Mouse (Mus musculus): ENCODE data around the gene Dyrk1a.

The Dyrk1a gene

DNA sequence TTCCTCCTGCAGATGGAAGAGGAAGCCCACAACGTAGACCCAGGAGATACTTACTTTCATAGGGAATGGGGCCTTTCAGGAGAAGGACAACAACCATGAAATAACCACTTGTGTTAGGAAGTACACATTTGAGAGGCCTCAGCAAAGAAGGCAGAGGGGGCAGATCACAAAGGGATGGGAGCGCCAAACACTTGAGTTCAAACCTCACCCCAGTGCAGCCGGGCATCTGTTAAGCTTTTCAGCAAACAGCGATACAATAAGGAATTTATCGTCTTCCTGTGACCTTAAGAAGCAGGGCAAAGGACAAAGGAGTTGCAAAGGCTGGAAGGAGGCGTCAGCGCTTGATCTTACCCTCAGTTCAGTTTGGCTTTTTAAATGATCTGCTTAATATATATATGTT lies 10.0 kb upstream of the Dyrk1a start:
- no peak for DNase-seq

DNA sequence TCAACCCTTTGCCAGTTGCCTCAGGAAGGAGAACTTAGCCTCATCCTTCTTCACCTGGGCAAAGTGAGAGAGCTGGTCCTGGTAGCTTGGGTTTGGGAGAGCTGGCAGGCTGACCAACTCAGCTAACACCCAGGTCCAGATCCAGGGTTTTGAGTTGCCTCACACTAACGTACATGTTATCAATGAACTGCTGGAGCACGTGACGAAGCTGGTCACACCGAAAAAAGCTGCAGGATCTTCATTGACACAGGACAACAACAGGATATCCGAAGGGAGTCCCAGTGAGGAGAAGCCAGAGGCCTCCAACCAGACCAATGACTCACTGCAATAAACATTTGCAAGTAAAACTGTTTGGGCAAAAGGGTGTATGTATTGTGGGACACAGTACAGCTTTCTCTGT lies 9.2 kb upstream of the Dyrk1a start:
- DNase-seq, result no peak

DNA sequence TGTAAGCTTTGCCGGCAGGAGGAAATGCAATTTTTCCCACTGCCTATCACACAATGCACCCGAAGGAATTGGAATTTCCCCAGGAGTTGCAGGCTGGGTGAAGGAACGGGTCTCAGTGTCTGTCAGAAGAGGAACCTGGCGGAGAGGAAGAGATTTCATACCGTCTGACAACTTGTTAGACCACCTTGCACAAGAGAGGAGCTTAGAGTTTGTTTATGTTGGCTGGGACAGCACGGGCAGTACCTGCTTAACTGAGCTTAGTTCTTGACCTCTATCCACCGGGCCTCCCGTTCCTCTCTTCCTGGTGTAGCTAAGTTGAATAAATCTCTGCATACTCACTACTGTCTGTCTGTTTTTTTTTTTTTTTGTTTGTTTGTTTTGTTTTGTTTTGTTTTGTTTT lies 3.7 kb upstream of the Dyrk1a start:
- no peak for DNase-seq

DNA sequence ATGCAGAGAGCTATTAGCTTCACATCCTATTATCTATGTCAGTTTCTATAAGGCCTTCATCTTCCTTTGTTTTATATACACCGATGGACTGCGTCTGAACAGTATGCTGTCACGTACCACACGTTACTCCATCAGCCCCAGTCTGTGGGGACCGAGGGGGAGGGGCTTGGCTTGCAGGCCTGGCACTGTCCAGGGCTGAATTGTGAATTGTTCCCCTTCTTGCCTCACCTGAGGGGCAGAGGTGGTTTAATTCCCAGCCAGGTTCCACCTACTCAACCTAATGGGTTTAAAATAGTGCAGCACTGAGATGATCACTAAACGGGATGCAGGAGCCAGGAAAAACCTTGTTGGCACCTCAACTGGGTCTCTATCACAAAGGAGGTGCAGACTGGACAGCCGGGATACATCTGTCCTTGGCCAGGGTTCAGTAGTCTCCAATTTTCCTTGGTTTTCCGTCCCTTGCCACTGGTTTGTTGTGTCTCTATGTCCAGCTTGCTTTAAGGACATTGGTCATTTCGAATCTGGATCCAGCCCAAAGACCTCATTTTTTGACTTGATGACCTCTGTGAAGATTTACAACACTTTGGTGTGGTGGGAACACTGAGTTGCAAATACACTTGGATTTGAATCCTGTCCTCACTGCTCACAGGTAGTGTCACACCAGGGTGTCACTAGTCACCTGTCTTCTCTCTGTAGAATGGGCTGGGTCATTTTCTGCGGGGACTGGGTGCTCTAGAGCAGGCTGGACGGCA lies 2.8 kb upstream of the Dyrk1a start:
- no peak for DNase-seq

DNA sequence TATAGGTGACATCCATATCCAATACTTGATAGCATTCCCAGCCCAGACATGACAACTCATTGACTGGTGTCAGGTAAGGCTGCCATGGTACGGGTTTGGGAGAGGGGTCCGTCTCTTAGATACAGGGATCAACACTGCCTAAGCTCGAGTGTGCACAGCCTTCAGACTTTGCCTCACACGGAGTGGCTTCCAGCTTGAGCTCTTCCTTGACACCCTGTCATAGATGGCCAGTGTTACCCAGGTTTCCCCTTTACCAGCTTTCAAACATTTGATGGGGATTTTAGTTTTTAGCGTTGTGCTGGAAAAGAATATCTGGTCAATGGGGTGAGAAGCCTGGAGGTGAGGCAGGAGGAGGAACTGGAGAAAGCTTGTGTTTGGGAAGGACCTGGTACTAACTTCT lies 2.1 kb upstream of the Dyrk1a start:
- no peak for DNase-seq

DNA sequence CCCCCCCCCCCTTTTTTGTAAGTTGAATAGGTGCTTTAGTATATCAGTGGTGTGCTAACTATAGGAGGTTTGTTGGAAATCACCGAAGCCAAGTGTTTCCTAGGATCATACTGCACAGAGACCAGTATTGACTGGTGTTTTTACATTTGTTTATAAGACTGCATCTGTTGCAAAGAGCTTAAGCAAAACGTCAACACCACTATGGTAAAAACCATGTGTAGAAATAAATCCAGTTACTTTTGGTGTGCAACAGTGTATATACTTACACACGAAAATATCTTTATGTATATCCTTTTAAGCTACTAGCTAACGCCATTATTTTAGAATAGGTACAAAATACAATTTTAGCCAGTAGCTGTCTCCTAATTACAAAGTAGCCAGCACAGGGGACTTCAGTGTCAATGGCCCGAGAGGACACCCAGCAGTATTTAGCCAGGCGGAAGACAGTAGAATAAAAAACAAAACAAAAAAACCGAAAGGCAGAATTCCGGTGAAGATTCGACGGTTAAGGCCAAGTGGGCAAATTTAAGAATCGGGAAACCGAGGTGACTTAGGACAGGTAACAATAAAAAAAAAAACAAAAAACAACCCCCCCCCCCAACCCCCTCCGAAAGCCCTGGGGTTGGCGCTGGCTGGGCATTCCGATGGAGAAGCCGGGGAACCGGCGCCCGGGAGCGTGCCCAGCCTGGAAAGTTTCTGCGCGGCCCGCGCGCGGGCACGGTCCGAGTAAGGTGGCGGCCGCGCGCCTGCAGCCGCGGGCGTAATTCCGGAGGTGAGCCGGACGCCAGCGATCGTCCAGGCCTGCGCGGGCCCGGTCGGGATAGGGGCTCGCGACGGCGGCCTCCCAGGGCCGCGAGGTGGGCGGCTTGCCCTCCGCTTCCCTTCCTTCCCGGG lies 1.2 kb upstream of the Dyrk1a start:
- no peak for DNase-seq

DNA sequence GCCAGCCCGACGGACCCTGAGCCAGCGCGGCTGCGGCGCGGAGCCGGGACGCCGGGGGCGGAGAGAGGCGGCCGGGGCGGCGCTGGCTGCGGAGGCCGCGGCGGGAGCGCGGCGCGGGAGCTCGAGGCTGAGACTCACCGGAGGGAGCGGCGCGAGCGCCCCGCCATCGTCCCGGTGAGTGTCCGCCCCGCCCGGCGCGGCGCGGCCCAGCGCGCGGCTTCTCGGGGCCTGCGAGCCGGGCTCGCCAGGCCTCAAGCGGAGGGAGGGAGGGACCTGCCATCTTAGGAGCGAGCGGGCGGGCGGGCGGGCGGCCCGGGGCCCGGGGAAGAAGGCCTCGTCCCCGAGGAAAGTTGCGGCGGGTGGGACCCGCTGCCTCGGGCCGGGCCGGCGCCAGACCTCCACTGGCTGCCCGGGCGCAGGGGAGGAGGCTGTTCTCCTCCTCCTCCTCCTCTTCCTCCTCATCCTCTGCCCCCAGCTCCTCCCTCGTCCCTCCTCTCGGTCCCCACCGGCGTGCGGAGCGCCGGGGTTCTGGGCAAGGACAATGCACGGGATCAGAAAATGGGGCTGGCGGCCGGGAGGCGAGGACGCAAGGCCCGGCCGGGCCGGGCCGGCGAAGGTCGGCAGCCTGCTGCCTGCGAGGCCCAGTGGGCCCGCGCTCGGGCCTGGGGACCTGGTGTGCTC lies 691 bp downstream of the Dyrk1a start:
- peak; percentile 76 for DNase-seq

DNA sequence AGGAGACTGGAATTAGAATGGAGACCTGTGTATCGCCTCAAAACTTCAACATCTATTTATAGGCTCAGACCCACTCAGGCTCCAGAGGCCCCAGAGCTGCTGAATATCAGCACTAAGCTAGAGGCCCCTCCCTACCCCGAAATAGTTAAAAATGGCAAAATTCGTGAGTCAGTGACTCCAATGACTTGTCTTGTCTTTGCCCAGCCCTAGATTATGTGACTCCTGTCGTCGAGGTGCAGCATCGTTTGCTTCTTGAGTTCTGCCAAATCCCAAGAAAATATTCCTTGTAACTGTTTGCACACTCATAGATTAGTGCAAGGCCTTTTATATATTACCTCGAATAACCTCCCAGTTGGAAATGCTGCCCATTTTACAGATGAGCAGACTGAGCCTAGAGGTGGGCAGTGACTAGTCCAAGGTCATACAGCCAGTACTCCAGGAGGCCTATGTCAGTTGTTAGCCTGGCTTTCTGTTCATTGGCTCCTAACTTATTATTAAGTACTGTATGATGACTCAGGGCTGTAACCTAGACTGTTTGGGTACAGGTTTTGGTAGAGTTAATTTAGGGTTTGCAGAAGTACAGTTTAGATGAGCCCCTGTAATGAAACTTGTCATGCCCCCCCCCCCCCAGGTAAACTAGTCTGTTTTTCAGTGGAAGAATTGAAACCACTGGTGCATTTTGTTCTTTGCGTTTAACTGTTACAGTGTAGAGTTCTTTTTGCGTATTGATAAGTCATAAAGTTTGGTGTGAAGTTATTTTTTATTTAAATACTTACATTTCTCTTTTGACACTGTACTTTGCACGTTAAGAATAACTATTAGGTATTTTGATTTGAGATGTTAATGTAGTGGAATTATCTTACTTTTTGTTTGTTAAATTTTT lies 1.5 kb downstream of the Dyrk1a start:
- no peak for DNase-seq

DNA sequence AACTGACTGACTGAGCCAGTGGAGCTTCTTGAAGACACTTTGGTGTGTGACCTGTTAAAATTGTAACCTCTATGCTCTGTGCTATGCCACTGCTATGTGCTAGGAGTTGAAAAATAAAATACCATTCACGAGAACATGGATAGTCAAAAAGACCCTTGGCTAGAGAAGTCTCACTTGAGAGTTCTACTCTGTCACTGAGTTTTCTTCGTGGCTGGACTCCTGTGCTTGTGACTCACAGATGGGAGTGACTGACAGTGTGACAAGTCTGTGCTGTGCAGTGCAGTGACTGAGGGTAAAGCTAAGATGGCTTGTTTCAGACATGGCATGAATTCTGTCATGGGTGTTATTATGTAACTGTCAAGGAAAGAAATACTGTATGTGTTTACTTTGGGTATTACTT lies 2.6 kb downstream of the Dyrk1a start:
- no peak for DNase-seq

DNA sequence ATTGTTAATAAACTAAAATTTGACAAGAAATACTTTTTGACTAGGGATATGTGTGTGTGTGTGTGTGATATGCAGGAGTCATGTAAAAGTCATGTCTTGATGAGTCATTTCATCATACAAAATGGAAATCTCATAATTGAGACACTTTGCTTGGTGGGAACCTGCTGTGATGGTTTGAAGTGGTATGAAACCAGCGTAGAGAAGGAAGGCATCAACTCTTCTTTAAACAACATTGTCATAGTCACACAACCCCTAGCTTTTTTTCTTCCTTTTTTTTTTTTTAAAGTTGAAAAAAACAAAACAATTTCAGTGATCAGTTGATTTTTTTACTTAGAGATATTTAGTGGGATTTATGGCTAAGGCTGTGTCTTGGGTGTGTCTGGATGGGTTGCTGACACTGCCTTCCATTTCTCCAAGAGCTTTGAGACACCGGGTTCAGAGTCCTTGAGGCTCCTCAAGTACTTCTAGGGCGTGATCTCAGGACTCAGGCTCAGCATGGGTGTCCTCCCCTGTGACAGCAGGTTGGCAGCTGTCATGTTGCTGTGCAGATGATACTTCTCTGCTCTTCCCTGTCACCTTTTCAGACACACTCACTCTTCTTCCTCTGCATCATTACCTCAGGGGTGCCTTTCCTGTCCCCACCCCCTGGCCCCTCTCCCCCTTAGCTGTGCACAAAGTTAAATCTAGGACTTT lies 4.4 kb downstream of the Dyrk1a start:
- no peak for DNase-seq

DNA sequence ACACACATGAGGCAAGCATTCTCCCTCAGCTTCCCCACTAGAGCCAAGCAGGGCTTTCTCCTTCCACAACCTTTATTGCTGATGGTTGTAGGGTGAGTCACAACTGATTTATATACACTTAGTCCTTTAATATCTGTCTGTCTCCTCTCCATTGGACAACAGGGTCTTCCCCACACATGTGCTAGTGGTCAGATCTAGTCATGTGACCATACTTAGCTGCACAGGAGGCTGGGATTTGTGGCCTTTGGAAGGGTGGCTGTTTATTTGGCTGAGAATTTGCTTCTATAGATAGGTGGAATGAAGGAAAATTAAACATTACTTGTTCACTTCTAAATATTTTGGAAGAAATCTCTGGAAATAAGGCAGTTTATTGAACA lies 4.9 kb downstream of the Dyrk1a start:
- DNase-seq, result no peak

DNA sequence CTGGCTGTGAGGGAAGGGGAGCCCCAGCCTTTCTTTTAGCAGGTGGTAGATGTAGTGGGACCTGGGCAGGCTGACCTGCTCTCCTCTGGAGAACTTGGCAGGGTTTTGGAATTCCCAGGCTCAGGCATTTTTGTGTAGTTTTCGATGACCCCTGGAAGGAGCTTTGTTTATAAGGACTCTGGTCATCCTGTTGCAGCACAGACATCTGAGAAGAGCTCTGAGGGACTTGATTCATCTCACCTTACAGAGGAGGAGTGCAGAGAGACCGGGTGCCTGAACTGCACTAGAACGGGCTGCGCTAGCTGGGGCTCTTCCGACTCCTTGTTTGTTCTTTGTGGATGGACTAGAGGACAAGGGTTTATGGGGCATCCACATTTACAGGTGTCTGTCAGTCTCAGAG lies 5.9 kb downstream of the Dyrk1a start:
- no peak for DNase-seq

DNA sequence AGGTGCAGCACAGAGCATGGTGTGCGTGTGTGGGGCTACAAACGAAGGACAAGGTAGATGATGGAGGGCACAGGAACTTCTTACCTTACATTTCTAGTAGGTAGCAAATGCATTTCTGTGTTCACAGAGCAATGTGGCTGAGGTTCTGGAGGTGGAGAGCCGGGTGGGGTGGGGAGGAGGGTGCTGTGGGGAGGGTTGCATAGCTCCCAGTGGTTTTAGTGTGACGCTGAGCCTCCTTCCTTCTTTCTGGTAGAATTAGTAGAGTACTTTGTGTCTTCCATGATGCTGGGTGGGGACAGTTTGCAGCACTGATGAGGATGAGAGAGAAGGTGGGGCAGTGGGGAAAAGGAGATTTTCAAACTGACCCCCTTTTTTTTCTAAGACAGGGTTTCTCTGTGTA lies 9.5 kb downstream of the Dyrk1a start:
- DNase-seq, result no peak

DNA sequence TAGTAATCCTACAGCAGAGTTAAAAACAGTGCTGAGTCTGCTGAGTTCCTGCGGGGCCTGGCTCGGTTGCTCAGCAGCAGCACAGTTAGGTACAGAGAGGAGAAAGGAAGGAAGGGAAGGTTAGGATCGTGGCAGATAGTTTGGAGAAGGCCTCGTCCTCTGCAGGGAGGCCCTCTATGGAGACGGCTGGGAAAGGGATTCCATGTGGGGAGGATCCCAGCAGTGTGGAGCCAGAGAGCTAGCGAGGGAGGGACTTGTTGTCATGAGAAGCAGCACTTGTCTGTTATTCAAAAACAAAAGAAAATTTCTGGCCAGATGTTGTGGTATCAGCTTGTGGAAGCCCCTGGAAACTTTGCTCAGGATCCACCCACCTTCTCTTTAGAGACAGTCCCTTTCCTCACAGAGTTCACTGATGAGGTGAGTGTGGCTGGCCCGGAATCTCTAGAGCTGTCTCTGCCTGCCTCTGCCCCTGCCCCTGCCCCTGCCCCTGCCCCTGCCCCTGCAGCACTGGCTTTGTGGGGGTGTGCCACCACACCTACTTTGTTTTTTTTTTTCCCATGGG lies 11.1 kb downstream of the Dyrk1a start:
- DNase-seq, result peak; percentile 57

DNA sequence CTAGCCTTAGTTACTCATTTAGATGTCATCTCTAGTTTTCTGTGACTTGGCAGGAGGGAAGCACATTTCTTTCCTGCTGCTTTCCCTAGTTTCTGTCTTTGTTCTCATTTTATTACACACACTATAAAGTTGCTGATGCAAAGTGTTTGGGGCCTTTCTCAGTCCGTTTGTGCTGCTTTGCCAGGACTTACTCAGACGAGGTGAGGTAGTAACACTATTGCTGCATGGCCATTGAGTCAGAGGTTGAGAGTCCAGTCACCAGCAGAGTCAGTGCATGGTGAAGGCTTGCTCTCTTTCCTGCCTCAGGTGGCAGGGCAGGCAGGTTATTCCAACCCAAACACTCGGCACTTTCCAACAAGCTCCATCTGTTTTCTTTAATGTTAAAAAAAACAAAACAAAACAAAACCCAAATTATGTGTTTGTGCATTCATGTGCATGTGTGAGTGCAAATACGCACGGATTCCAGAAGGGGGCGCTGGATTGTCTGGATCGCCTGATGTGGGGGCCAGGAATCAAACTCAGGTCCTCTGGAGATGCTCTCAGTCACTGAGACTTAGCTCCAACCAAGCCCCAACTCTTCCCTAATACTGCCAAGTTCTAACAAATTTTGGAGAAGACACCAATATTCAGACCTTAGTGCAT lies 16.7 kb downstream of the Dyrk1a start:
- DNase-seq, result no peak

DNA sequence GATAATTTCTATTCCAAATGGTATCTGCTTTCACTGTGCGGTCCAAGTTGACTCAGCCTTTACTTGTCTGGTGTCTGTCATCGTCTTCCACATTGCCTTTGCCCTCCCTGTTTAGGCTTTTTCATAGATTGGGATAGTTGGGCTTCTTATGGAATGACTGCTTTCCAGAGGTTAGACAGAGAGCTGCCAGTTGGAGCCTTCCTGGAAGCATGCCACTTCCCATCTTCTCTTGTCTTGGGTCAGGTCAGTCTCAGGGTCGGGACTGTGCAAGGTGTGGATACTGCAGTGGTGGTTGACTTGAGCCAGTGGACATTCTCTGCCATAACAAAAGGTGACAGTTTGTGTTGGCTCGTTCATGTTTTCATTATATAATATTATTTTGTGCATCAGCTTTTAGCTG lies 17.7 kb downstream of the Dyrk1a start:
- no peak for DNase-seq

DNA sequence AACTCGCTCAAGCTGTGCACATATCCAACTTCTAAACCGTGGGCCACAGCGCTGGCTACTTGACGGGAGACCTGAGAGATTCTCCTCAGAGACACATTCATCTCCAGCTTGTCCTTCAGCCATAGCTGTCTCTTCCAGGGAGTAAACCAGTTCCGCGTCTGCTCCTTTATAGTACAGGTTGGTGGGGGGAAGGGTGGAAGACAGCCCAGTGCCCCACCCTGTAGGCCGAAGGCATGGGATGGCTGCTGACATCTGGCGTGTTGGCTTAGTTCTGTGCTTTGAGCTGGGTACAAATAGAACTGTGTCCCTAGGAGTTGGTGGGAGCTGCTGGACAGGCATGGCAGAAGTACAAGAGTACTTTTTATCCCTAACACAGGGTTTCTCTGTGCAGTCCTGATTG lies 18.4 kb downstream of the Dyrk1a start:
- no peak for DNase-seq

DNA sequence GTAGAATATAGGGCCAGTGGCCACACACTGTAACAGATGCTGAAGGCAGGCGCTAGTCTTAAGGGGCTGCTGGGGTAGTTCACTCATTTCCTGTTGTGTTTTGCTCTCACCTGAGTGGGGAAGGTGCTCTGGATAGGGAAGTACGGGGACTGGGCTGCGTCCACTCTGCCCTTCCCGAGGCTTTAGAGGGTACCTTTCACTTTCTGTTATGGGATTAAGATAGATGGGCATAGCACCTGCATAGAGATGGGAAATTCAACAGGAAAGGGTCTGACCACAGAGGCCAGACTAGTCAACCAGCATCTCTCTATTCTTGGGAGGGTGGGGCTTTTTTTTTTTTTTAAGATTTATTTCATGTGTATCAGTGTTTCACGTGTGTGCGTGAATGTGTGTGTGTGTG lies 19.2 kb downstream of the Dyrk1a start:
- no peak for DNase-seq

DNA sequence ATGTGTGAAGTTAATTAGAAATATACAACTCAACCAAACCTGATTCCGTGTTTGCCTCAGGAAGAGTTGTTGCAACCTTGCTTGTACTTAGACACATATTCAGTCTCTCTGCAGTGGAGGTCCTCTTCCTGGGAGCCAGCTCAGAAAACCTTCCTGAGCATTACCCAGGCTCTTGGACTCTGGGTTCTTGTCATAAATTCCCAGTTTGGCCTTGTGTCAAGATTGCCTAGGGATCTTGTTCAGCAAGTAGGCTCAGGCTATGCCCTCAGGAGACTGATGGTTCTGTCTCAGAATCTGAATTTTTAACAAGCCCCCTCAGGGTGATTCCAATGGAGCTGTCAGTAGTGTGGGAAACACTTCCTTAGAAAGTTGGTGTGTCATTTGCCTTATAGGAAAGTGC lies 19.8 kb downstream of the Dyrk1a start:
- DNase-seq, result no peak

DNA sequence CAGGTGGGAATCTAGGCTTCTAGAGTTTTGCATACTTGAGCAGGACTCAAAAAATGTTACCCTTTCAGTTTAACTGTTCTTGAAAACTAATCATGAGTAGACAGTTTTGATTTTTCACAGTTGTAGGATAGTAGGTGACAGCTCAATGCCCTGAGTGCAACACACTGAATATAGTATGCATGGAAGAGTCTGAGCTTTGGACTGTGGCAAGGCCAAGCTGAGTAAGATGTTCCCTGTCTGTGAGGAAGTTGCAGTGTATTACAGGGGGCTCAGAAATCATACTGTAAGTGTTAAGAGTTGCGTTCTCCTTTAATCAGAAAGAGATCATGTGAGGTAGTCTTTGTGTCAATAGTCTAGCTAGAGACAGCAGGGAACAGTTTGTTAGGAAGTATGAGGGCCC lies 20.4 kb downstream of the Dyrk1a start:
- DNase-seq, result no peak

DNA sequence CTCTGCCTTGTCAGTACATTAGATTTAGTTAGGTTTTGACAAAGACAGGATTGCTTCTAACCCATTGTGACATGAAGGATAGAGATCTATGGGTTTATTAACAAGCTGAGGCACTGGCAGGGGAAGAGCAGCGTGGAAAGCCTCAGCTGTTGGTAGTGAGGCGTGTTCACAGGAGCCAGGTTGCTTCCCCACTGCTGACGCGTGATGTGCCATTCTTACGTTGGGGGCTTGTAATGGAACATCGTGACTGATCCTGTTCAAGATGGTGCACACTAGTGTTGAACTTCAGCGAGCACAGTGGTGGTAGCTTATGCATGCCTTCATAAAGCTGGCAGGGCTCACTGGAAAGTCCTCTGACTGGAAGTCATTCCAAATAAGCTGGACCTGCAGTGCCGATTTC lies 21.2 kb downstream of the Dyrk1a start:
- DNase-seq, result no peak
